Mouse (Mus musculus): ENCODE data around the gene Dlg5.

- no peak for TF ChIP-seq POLR2A (IDR thresholded peaks at IDR 0.05; ENCODE audit: borderline replicate concordance, extremely low read depth, low read depth, low read length)
- no peak for TF ChIP-seq CTCF (IDR thresholded peaks at IDR 0.05; ENCODE audit: insufficient read depth, low read length)
Measured at GRCm38 (mm10) chr14:24106734-24107133, 139.0 kb downstream of the Dlg5 start.

All from lung, adult 2 months (tissue).